In genomic region chr6:38912121-38912660, GRCm38 (mm10) we compare ENCODE assay signal across 23 mouse cellular contexts. TPM values are rescaled to one million over a fixed set of nuclear protein-coding genes. Genes with fewer than 3 reads are reported as not detected.
A peak's percentile ranks its signal among the peaks of the same experiment; 100 is the strongest.
DNase-seq lines count a peak whose midpoint lies in the region; ATAC-seq and TF ChIP-seq lines count a peak whose summit lies in the region.
"Had no signal": no experiment of that assay in that cellular context is flagged by ENCODE, and none has a peak within 500 bp of the region (broad histone marks: within the 10 kb centered on the region; RNA-seq: fewer than 3 reads in every experiment).

No protein-coding gene starts in this region.

- no peaks in the 10 kb centered on the region for H3K36me3 ChIP-seq in heart, embryonic 11.5 days (ENCODE audit: control insufficient read depth, insufficient read depth, low read length)
- H3K36me3 ChIP-seq in MEL (ENCODE audit: control insufficient read depth in 1 of 2, insufficient read depth in 2 of 2, low read length in 2 of 2) = peaks cover 0 to 48% of the 10 kb centered on the region in 2 experiments; a peak in 2 of 4 replicates
- no peaks in the 10 kb centered on the region for H3K36me3 ChIP-seq in liver, embryonic 16.5 days (ENCODE audit: control insufficient read depth, insufficient read depth)
- H3K36me3 ChIP-seq: embryonic facial prominence, embryonic 15.5 days; G1E; kidney, embryonic 15.5 days; neural tube, embryonic 12.5 days had no signal

- no peak for TF ChIP-seq RAD21 in MEL (IDR thresholded peaks at IDR 0.05; ENCODE audit: low read depth, low read length)

- DNase-seq in heart, postnatal 14 days = no peak
- peak; percentile 51 for DNase-seq in MEL (ENCODE audit: low read depth, low spot score)
- DNase-seq in gastrocnemius, postnatal 10 days = no peak
- DNase-seq in right cerebral cortex, postnatal 4 days = no peak
- DNase-seq in layer of hippocampus, adult 11-12 months (ENCODE audit: low spot score) = no peak
- DNase-seq: adrenal gland, postnatal 36 days; cerebellum, adult 18-20 months; embryo, embryonic 11 days; heart, postnatal 4 days; kidney, postnatal 4 days; spleen, adult 18-20 months; thymus, adult 2 months had no signal

- H3K4me1 ChIP-seq in heart, embryonic 11.5 days (ENCODE audit: control insufficient read depth, insufficient read depth, low read length) = peaks cover 25% of the 10 kb centered on the region
- peaks cover 37 to 49% of the 10 kb centered on the region in 2 experiments for H3K4me1 ChIP-seq in MEL (ENCODE audit: control insufficient read depth in 1 of 2, insufficient read depth in 2 of 2, low read length in 2 of 2)
- peaks cover 88% of the 10 kb centered on the region for H3K4me1 ChIP-seq in liver, embryonic 16.5 days (ENCODE audit: control insufficient read depth, low read depth, low read length)
- H3K4me1 ChIP-seq: forebrain, embryonic 13.5 days; neural tube, embryonic 12.5 days had no signal

- intact Hi-C loops in heart, postnatal 14 days (cut with DNase I) = loop anchor here (2.0 to 5.0 kb wide), 2 partner anchors 40 to 155 kb away; no protein-coding TSS in a partner anchor

- no peak for TF ChIP-seq EP300 in MEL (IDR thresholded peaks at IDR 0.05; ENCODE audit: low read depth in 1 of 2, low read length in 2 of 2)

- H3K9ac ChIP-seq in heart, embryonic 11.5 days (ENCODE audit: low read depth, low read length) = no peak overlapping the region; the same call in 1 of the 2 replicates
- peak overlapping the region; percentile 38; the same call in 1 of the 2 replicates for H3K9ac ChIP-seq in MEL (ENCODE audit: control insufficient read depth, low read depth, low read length, poor library complexity, severe bottlenecking)
- H3K9ac ChIP-seq in liver, embryonic 16.5 days (ENCODE audit: low read depth, low read length) = peak overlapping the region; percentile 68
- H3K9ac ChIP-seq: embryonic facial prominence, embryonic 15.5 days; forebrain, embryonic 13.5 days; kidney, embryonic 15.5 days; lung, embryonic 14.5 days; neural tube, embryonic 12.5 days had no signal

- H3K9me3 ChIP-seq in heart, embryonic 11.5 days (replicated peaks; ENCODE audit: control insufficient read depth, low read length) = no peaks in the 10 kb centered on the region
- H3K9me3 ChIP-seq in MEL (replicated peaks; ENCODE audit: insufficient read depth, low read length) = no peaks in the 10 kb centered on the region
- no peaks in the 10 kb centered on the region for H3K9me3 ChIP-seq in liver, embryonic 16.5 days (replicated peaks; ENCODE audit: control insufficient read depth, low read length)
- H3K9me3 ChIP-seq: embryonic facial prominence, embryonic 15.5 days; forebrain, embryonic 13.5 days; kidney, embryonic 15.5 days; neural tube, embryonic 12.5 days had no signal

- peak overlapping the region; percentile 64; the same call in 1 of the 2 replicates for H3K27ac ChIP-seq in heart, embryonic 11.5 days (ENCODE audit: low read depth, low read length)
- peak overlapping the region; percentile 92 for H3K27ac ChIP-seq in MEL (ENCODE audit: control insufficient read depth, low read depth, low read length)
- peak overlapping the region; percentile 88 for H3K27ac ChIP-seq in liver, embryonic 16.5 days (ENCODE audit: low read length)
- H3K27ac ChIP-seq: embryonic facial prominence, embryonic 15.5 days; forebrain, embryonic 13.5 days; kidney, embryonic 15.5 days; neural tube, embryonic 12.5 days had no signal

- no peak for TF ChIP-seq POLR2A in MEL (IDR thresholded peaks at IDR 0.05; ENCODE audit: control insufficient read depth in 1 of 2, insufficient read depth in 1 of 2, low read depth in 1 of 2, low read length in 2 of 2, poor library complexity in 1 of 2)

- H3K4me3 ChIP-seq in heart, embryonic 11.5 days (ENCODE audit: low read depth, low read length) = no peak overlapping the region
- no peak overlapping the region for H3K4me3 ChIP-seq in MEL (ENCODE audit: control insufficient read depth in 1 of 2, insufficient read depth in 1 of 2, low read depth in 2 of 2, low read length in 2 of 2)
- 0 out of 2 replicates have a peak overlapping the region, but pooled peaks have one; percentile 7 for H3K4me3 ChIP-seq in liver, embryonic 16.5 days (ENCODE audit: low read depth, low read length)
- H3K4me3 ChIP-seq: embryonic facial prominence, embryonic 15.5 days; forebrain, embryonic 13.5 days; kidney, embryonic 15.5 days; neural tube, embryonic 12.5 days had no signal

- no peaks in the 10 kb centered on the region for H3K27me3 ChIP-seq in heart, embryonic 11.5 days (ENCODE audit: control insufficient read depth, insufficient read depth, low read length)
- no peaks in the 10 kb centered on the region for H3K27me3 ChIP-seq in MEL (ENCODE audit: control insufficient read depth in 1 of 2, insufficient read depth in 2 of 2, low read length in 2 of 2)
- no peaks in the 10 kb centered on the region for H3K27me3 ChIP-seq in liver, embryonic 16.5 days (ENCODE audit: control insufficient read depth, insufficient read depth, low read depth, low read length)
- H3K27me3 ChIP-seq: embryonic facial prominence, embryonic 15.5 days; forebrain, embryonic 13.5 days; kidney, embryonic 15.5 days; neural tube, embryonic 12.5 days had no signal

- no peaks in the 10 kb centered on the region for H3K79me2 ChIP-seq in MEL (ENCODE audit: control insufficient read depth, insufficient read depth, low read length, poor library complexity)

- ATAC-seq in heart, embryonic 11.5 days (replicated peaks; ENCODE audit: insufficient number of reproducible peaks, low FRiP score, low TSS enrichment) = no peak
- ATAC-seq in erythroid progenitor cell, adult 5-6 weeks (replicated peaks; ENCODE audit: low FRiP score, poor library complexity, severe bottlenecking) = peak; percentile 57
- ATAC-seq in liver, embryonic 16.5 days (ENCODE audit: low read depth) = peak; percentile 41
- ATAC-seq: forebrain, embryonic 13.5 days; intestine, postnatal 0 days had no signal

- H3K4me2 ChIP-seq in heart, embryonic 11.5 days = no peak overlapping the region
- H3K4me2 ChIP-seq in liver, embryonic 16.5 days (ENCODE audit: low read depth, low read length) = peak overlapping the region; percentile 51
- H3K4me2 ChIP-seq: embryonic facial prominence, embryonic 15.5 days; forebrain, embryonic 13.5 days; kidney, embryonic 15.5 days; lung, embryonic 14.5 days; midbrain, embryonic 11.5 days; neural tube, embryonic 12.5 days had no signal

- no peak for TF ChIP-seq CTCF in MEL (IDR thresholded peaks at IDR 0.05 in 2 of 3, conservative IDR thresholded peaks at IDR 0.05 in 1 of 3; ENCODE audit: control insufficient read depth in 1 of 3, insufficient read depth in 1 of 3, low read depth in 2 of 3, low read length in 3 of 3, poor library complexity in 1 of 3, severe bottlenecking in 1 of 3)

TF ChIP-seq in MEL, 35 proteins besides CTCF, POLR2A, EP300 and RAD21:
- no peak for TF ChIP-seq GATA1 (IDR thresholded peaks at IDR 0.05; ENCODE audit: low read depth, low read length)
- TF ChIP-seq MAZ (IDR thresholded peaks at IDR 0.05; ENCODE audit: low read depth, low read length) = no peak
- TF ChIP-seq E2F4 (IDR thresholded peaks at IDR 0.05; ENCODE audit: borderline replicate concordance, low read depth, low read length) = no peak
- no peak for TF ChIP-seq ELF1 (IDR thresholded peaks at IDR 0.05; ENCODE audit: low read depth, low read length)
- no peak for TF ChIP-seq ZNF384 (IDR thresholded peaks at IDR 0.05; ENCODE audit: low read depth, low read length)
- no peak for TF ChIP-seq MYC (IDR thresholded peaks at IDR 0.05; ENCODE audit: low read depth, low read length)
- no peak for TF ChIP-seq BHLHE40 (IDR thresholded peaks at IDR 0.05; ENCODE audit: borderline replicate concordance, low read depth, low read length)
- no peak for TF ChIP-seq POLR2AphosphoS5 (IDR thresholded peaks at IDR 0.05; ENCODE audit: borderline replicate concordance, low read depth, low read length)

RNA-seq across cellular contexts. Expression of gene Hipk2, which starts 36.2 kb away (rescaled TPM):
- polyA plus RNA-seq in heart, embryonic 11.5 days (2014; fragmentation: Nextera tagmentation; extraction: Ambion mirVana) = 15.1 and 18.9 TPM in 2 replicates
- total RNA-seq in heart, postnatal 14 days (2021) = 10 to 100 TPM; 88.5 to 88.9 TPM
- 3.9 and 4.3 TPM in 2 replicates for total RNA-seq in MEL (2012; rRNA removed)
- polyA plus RNA-seq in MEL (2012; ENCODE audit: insufficient read depth in 1 of 2, insufficient read length in 2 of 2, low read depth in 1 of 2, low replicate concordance in 2 of 2, missing spikeins in 1 of 2) = 10 to 100 TPM; 14.1 to 85.1 TPM
- total RNA-seq in erythroid progenitor cell, adult 5-6 weeks (2015; ENCODE audit: low replicate concordance) = 274 and 280 TPM in 2 replicates
- 160 and 174 TPM in 2 replicates for total RNA-seq in erythroid progenitor cell, adult 5-6 weeks (2017; ENCODE audit: low replicate concordance)
- polyA plus RNA-seq in liver, embryonic 16.5 days (2015; fragmentation: Nextera tagmentation; extraction: Ambion mirVana) = 17.5 and 19.8 TPM in 2 replicates
- total RNA-seq in gastrocnemius, postnatal 10 days (2021) = 10 to 100 TPM; 45.1 to 46.0 TPM

RNA-seq across cellular contexts. Expression of gene Tbxas1, which starts 37.0 kb away (rescaled TPM):
- polyA plus RNA-seq in heart, embryonic 11.5 days (2014; fragmentation: Nextera tagmentation; extraction: Ambion mirVana) = 1.7 and 2.4 TPM in 2 replicates
- total RNA-seq in heart, postnatal 14 days (2021) = 1 to 10 TPM; 2.0 to 3.1 TPM
- total RNA-seq in MEL (2012; rRNA removed) = 0.54 and 0.65 TPM in 2 replicates
- polyA plus RNA-seq in MEL (2012; ENCODE audit: insufficient read depth in 1 of 2, insufficient read length in 2 of 2, low read depth in 1 of 2, low replicate concordance in 2 of 2, missing spikeins in 1 of 2) = 1 to 10 TPM in 1 of 2 experiments, not detected in 1; 2.7 TPM
- 18.7 and 18.9 TPM in 2 replicates for total RNA-seq in erythroid progenitor cell, adult 5-6 weeks (2015; ENCODE audit: low replicate concordance)
- 18.6 and 48.0 TPM in 2 replicates for total RNA-seq in erythroid progenitor cell, adult 5-6 weeks (2017; ENCODE audit: low replicate concordance)
- 10.8 and 12.8 TPM in 2 replicates for polyA plus RNA-seq in liver, embryonic 16.5 days (2015; fragmentation: Nextera tagmentation; extraction: Ambion mirVana)
- total RNA-seq in gastrocnemius, postnatal 10 days (2021) = 1 to 10 TPM in 1 of 2 experiments, under 1 TPM in 1; 0.92 to 1.9 TPM

Comparison
In these comparisons a context has a peak if more than half of its experiments do, and no peak if none do; other contexts are left out.
1. RNA of gene Tbxas1, which starts 37.0 kb away (total RNA-seq): 18.6 to 48.0 TPM in erythroid progenitor cell, adult 5-6 weeks; 2.0 to 3.1 TPM in heart, postnatal 14 days, 0.92 to 1.9 TPM in gastrocnemius, postnatal 10 days and 0.54 to 0.65 TPM in MEL; every median in the first group is over 4 times any median in the second.
2. Peak in every context shown above with its lines, with median percentiles within 50 percentile points of each other: H3K27ac ChIP-seq.